Mouse (Mus musculus): ENCODE measurements around the gene Myl3.

The Myl3 gene

DNA sequence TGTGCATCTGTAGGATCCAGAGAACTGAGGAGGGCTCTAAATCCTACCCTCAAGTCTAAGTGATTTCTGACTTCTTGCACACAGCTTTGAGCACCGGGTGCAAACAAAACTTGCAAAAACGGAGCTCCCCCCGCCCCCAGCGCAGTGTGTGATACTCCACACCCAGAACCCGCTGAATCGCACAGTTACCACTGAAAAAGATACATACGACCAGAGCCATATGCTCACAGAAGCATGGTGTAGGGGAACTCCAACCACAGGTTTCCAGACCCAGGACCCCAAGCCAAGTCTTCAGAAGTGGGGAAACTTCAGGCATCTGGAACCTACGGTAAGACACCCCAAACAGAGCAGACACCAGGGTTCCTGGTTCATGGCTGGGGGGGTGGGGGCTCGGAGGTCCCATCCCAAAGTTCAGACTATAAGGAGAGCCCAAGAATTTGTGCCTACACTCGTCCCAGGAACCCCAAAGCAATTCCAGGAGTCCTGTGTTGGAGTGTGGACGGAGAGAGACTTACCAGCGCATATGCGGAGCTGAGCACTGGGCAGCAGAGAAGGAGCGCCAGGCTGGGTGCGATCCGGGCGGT lies at the start of gene Myl3:
Gene Myl3 (plus strand): TSS at position 151 of the 584 bp plus-strand sequence.
- CTCF ChIA-PET, result interaction anchor here in 3 of 4 experiments (1.1 to 1.7 kb wide), 5 partner anchors 9 to 129 kb away, joined by 3 to 6 read pairs (median 5); no protein-coding TSS in a partner anchor
- POLR2A ChIA-PET, result interaction anchor here in 3 of 4 experiments (0.6 to 2.8 kb wide), 7 partner anchors 9 to 55 kb away, joined by 3 to 18 read pairs (median 4); no protein-coding TSS in a partner anchor

- ChIA-PET POLR2A (interaction anchor here in 2 of 4 experiments (0.6 to 1.5 kb wide), 5 partner anchors 11 to 289 kb away, joined by 3 to 4 read pairs (median 3); partner anchors contain the start of gene Ccdc12 (in 1 of the 2)), CTCF (interaction anchor here in 3 of 4 experiments (0.6 to 2.1 kb wide), 8 partner anchors 8 to 166 kb away, joined by 3 to 11 read pairs (median 4); no protein-coding TSS in a partner anchor)
Observed at GRCm38 (mm10) chr9:110695165-110695755, 46.4 kb upstream of the Myl3 start.

- POLR2A ChIA-PET, result interaction anchor here in 2 of 4 experiments (1.1 to 1.5 kb wide), 4 partner anchors 12 to 40 kb away, joined by 3 to 4 read pairs (median 4); partner anchors contain the start of gene Ccdc12 (in 1 of the 2)
- CTCF ChIA-PET, result interaction anchor here in 3 of 4 experiments (0.6 to 2.1 kb wide), 5 partner anchors 9 to 61 kb away, joined by 3 to 11 read pairs (median 3); no protein-coding TSS in a partner anchor
Observed at GRCm38 (mm10) chr9:110696427-110696826, 45.2 kb upstream of the Myl3 start.

- POLR2A ChIA-PET, result interaction anchor here in 2 of 4 experiments (0.6 to 1.1 kb wide), 2 partner anchors 10 to 18 kb away, joined by 3 to 4 read pairs; no protein-coding TSS in a partner anchor
- CTCF ChIA-PET, result interaction anchor here in 1 of 4 experiments (2.1 kb wide), 1 partner anchor 10 kb away, joined by 11 read pairs; no protein-coding TSS in a partner anchor
Observed at GRCm38 (mm10) chr9:110697465-110697864, 44.2 kb upstream of the Myl3 start.

DNA sequence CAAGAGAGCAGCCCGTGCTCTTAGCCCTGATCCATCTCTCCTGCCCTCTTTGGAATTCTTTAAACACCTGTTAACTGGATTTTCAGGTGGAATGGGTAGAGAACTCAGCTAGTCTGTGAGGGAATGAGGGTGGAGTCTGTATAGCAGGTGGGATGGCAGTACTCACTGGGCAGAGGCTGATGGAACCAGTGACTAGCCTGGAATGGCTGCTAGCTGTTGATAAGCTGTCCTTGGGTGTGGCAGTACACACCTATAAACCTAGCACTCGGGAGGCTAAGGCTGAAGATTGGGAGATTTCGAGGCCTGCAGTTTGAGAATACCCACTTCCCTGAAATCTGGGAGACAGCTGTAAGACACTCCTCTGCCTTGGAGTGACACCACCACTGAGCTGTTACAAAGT lies 42.1 kb upstream of the Myl3 start:
- ChIA-PET CTCF (interaction anchor here in 3 of 4 experiments (0.9 to 1.4 kb wide), 2 partner anchors 10 kb away, joined by 3 to 4 read pairs (median 4); no protein-coding TSS in a partner anchor), POLR2A (interaction anchor here in 1 of 4 experiments (0.6 to 1.0 kb wide), 2 partner anchors 45 to 137 kb away, joined by 4 read pairs; no protein-coding TSS in a partner anchor)

DNA sequence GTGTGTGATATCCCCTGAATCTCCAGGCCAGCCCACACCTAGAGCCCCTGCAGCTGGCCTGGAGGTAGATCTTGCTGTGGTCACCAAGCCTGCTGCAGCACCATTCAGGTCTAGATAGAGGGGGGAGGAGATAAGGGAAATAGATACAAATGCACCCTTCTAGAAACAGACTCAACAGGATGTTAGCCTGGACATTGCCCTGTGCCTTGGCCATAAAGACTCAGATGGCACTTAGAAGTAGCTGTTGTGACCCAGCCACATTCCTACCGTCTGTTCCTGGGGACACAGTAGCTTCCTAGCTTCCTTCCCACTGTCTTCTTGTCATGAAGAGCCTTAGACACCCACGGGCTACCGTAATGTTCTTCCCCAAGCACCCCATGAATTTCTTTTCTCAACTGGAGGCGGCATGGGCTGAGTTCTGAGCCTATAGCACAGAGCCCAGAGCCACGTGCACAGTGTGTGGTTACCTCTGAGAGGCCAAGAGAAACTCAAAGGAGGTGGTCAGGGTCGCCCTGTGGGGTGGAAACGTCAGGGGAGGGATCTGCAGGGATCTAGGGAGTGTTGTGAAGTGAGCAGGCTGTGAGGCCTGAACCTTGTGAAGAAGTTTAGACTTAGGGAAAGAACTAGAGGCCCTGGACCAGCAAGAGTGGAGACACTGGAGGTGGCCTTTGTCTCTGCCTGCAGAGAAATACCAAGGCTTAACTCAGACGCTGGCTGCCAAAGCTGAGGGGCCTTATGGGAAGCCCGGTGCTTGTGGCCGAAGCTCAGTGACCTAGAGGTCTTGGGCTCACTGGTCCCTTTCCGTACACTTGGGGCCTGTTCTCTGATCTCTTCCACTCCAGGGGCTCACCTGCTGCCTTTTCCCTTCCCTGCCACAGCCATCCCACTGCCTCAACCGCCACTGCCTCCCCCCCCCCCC lies 40.3 kb upstream of the Myl3 start:
- CTCF ChIA-PET, result interaction anchor here in 3 of 4 experiments (0.5 to 1.8 kb wide), 3 partner anchors 14 to 30 kb away, joined by 3 to 6 read pairs (median 4); no protein-coding TSS in a partner anchor
- POLR2A ChIA-PET, result interaction anchor here in 2 of 4 experiments (0.6 to 1.1 kb wide), 3 partner anchors 14 to 30 kb away, joined by 3 to 4 read pairs (median 3); no protein-coding TSS in a partner anchor

- ChIA-PET POLR2A (interaction anchor here in 1 of 4 experiments (0.6 to 1.1 kb wide), 2 partner anchors 104 to 173 kb away, joined by 4 read pairs; no protein-coding TSS in a partner anchor), CTCF (interaction anchor here in 1 of 4 experiments (0.6 kb wide), 1 partner anchor 58 kb away, joined by 4 read pairs; no protein-coding TSS in a partner anchor)
Observed at GRCm38 (mm10) chr9:110702848-110703247, 38.8 kb upstream of the Myl3 start.

DNA sequence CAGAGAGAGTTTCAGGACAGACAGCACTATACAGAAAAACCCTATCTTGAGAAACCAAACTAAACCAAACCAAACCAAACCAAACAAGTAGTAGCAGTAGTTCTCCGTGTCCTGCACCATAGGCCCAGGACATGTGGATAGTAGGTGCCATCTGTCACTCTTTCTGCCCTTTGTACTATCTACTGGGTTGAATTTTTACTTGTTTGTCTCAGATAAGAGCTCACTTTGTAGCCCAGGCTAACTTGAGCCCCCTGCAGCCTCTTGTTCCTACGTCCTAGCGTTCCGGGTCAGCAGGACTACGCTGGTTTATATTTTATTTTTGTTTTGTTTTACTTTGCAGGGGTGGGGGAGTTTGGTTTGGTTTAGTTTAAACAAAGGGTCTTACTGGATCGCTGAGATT lies 37.7 kb upstream of the Myl3 start:
- ChIA-PET POLR2A (interaction anchor here in 2 of 4 experiments (0.7 to 1.5 kb wide), 4 partner anchors 13 to 51 kb away, joined by 3 read pairs; no protein-coding TSS in a partner anchor), CTCF (no interaction called here)

- ChIA-PET CTCF (interaction anchor here in 2 of 4 experiments (1.3 to 1.7 kb wide), 2 partner anchors 53 to 75 kb away, joined by 4 read pairs; partner anchors contain the start of gene Nbeal2 (in 1 of the 2)), POLR2A (no interaction called here)
Observed at GRCm38 (mm10) chr9:110706784-110707183, 34.9 kb upstream of the Myl3 start.

DNA sequence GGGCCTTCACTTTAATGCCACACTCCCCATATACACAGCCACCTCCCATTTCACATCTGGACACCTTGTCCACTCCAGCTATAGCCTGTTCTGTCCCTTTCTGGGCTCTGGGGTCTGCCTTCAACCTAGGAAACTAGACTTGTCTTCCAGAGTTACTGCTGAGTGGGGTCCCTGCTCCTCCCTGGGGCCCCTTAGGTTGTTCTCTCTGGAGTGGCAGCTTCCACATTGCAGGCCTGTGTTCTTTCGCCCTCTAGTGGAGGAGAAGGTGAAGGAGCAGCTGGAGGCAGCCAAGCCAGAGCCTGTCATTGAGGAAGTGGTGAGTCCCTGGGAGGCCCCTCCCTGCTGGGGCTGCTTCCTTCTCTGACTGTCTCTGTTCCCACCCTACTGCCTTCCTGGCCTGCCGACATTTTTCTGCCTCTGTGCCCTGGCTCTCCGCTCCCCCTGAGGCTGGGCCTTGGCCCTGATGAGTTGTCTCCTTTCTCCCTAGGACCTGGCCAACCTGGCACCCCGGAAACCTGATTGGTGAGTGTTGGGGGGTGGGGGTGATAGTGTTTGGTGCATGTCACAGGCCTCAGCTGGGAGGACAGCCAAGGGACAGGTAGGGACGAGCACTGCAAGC lies 31.9 kb upstream of the Myl3 start:
- ChIA-PET POLR2A (interaction anchor here in 1 of 4 experiments (0.6 to 1.1 kb wide), 2 partner anchors 15 to 89 kb away, joined by 3 read pairs; no protein-coding TSS in a partner anchor), CTCF (interaction anchor here (0.5 to 2.8 kb wide), 48 partner anchors 10 to 580 kb away, joined by 3 to 21 read pairs (median 4); partner anchors contain the start of genes Ccdc12 (in 1 of the 4), Nbeal2 (in 1 of the 4) and Nradd (in 1 of the 4))

GRCm38 (mm10) chr9:110711532-110711931 lies 30.1 kb upstream of the Myl3 start:
- CTCF ChIA-PET, result interaction anchor here (0.5 to 1.8 kb wide), 6 partner anchors 10 to 647 kb away, joined by 3 to 6 read pairs (median 4); no protein-coding TSS in a partner anchor
- POLR2A ChIA-PET, result interaction anchor here in 2 of 4 experiments (0.6 to 0.8 kb wide), 2 partner anchors 16 to 58 kb away, joined by 3 to 4 read pairs; partner anchors contain the start of gene Nbeal2 (in 1 of the 2)

GRCm38 (mm10) chr9:110711996-110712395 lies 29.7 kb upstream of the Myl3 start:
- ChIA-PET POLR2A (interaction anchor here in 3 of 4 experiments (0.6 to 0.8 kb wide), 4 partner anchors 17 to 1795 kb away, joined by 3 to 4 read pairs (median 3); partner anchors contain the start of gene Nbeal2 (in 1 of the 3)), CTCF (interaction anchor here (0.5 to 1.8 kb wide), 5 partner anchors 30 to 646 kb away, joined by 3 to 6 read pairs (median 4); no protein-coding TSS in a partner anchor)

DNA sequence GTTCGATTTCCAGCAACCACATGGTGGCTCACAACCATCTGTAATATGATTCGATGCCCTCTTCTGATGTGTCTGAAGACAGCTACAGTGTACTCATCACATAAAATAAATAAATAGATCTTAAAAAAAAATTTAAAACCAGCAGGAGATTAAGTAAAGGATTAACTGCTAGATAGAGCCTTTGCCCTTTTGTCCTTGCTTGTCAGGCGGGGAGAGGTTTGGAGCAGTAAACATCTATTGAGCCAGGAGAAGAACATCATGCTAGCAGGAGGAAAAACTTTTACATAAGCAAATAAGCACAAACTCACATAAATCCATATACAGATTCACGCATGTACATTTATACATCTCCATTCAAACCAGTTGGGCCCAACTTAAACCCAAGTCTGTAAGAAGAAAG lies 29.1 kb upstream of the Myl3 start:
- CTCF ChIA-PET, result interaction anchor here in 3 of 4 experiments (0.6 to 1.8 kb wide), 3 partner anchors 69 to 285 kb away, joined by 3 to 6 read pairs (median 4); no protein-coding TSS in a partner anchor
- POLR2A ChIA-PET, result interaction anchor here in 3 of 4 experiments (0.6 to 1.5 kb wide), 4 partner anchors 51 to 1796 kb away, joined by 3 read pairs; partner anchors contain the start of genes Nbeal2 (in 1 of the 3) and Nradd (in 1 of the 3)

DNA sequence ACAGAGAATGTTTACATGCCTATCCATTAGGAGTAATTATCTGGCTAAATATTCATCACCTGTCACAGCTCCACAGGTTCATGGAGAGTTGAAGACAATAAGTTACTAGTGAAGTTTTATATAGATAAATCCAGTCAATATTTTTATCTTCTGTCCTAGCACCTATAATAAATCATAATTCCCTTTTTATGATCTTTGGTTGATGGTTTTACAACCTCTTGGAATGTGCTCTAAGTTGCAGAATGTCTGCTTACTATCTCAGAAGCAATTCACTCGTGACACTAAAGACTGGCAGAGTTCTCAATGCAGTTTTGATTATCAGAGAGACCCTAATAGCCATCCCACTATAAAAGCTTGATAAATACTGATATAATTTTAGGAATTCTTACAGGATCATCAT lies 28.3 kb upstream of the Myl3 start:
- POLR2A ChIA-PET, result interaction anchor here in 2 of 4 experiments (0.6 to 1.5 kb wide), 5 partner anchors 21 to 307 kb away, joined by 3 read pairs; partner anchors contain the start of genes Nradd (in 1 of the 2) and Prss43 (in 1 of the 2)
- CTCF ChIA-PET, result interaction anchor here (0.5 to 3.2 kb wide), 8 partner anchors 17 to 625 kb away, joined by 3 to 26 read pairs (median 4); no protein-coding TSS in a partner anchor

GRCm38 (mm10) chr9:110715426-110715825 lies 26.2 kb upstream of the Myl3 start:
- POLR2A ChIA-PET, result interaction anchor here in 2 of 4 experiments (0.8 to 1.5 kb wide), 3 partner anchors 9 to 66 kb away, joined by 3 to 6 read pairs (median 4); no protein-coding TSS in a partner anchor
- CTCF ChIA-PET, result interaction anchor here in 3 of 4 experiments (0.7 to 3.4 kb wide), 10 partner anchors 10 to 199 kb away, joined by 3 to 28 read pairs (median 4); no protein-coding TSS in a partner anchor

- CTCF ChIA-PET, result interaction anchor here (0.5 to 3.4 kb wide), 20 partner anchors 9 to 866 kb away, joined by 3 to 28 read pairs (median 4); no protein-coding TSS in a partner anchor
- POLR2A ChIA-PET, result interaction anchor here in 3 of 4 experiments (0.6 to 1.0 kb wide), 6 partner anchors 60 to 567 kb away, joined by 3 to 4 read pairs (median 3); partner anchors contain the start of gene Ccdc12 (in 1 of the 3)
Observed at GRCm38 (mm10) chr9:110716775-110717174, 24.9 kb upstream of the Myl3 start.

All from embryonic stem cell, embryonic (primary cell).